Mouse (Mus musculus) midbrain, embryonic 10.5 days (tissue): ENCODE data around the gene A030005K14Rik. TPM values are rescaled to one million over a fixed set of nuclear protein-coding genes. Genes with fewer than 3 reads are reported as not detected.
A peak's percentile ranks its signal among the peaks of the same experiment; 100 is the strongest.

Experiments used
- DNase-seq: peaks from one replicate; pipeline ENCODE4 v3.0.0-alpha.2; 2017; ENCODE audit warnings: low spot score
- H3K27ac ChIP-seq: fragments of 300-500 bp; sonication (generic); replicated peaks from 2 replicates; pipeline ENCODE4 v1.5.1; 2016; ENCODE audit warnings: mild to moderate bottlenecking
- H3K27me3 ChIP-seq: fragments of 300-500 bp; sonication (generic); 2 replicates; pipeline ENCODE4 v1.6.1; 2016; ENCODE audit warnings: low read depth, mild to moderate bottlenecking; ENCODE audit not compliant: poor library complexity, severe bottlenecking
- H3K36me3 ChIP-seq: fragments of 300-500 bp; sonication (generic); 2 replicates; pipeline ENCODE4 v1.6.1; 2016; ENCODE audit warnings: mild to moderate bottlenecking, moderate library complexity
- H3K4me1 ChIP-seq: fragments of 300-500 bp; sonication (generic); 2 replicates; pipeline ENCODE4 v1.6.1; 2016
- H3K4me3 ChIP-seq: fragments of 300-500 bp; sonication (generic); 2 replicates; pipeline ENCODE4 v1.5.1; 2016; ENCODE audit warnings: mild to moderate bottlenecking, moderate library complexity
- H3K9me3 ChIP-seq: fragments of 300-500 bp; sonication (generic); replicated peaks from 2 replicates; pipeline ENCODE4 v1.6.1; 2016; ENCODE audit warnings: mild to moderate bottlenecking
- WGBS: fragments of 180-500 bp; shearing (Covaris S2); methylation state at CpG from one replicate; pipeline ENCODE4 v1.1.7; 2016; 5-methylcytosine and 5-hydroxymethylcytosine counted together
- polyA plus RNA-seq: library from polyadenylated mRNA; unstranded; fragments of >200 nt; fragmentation: Nextera tagmentation; extraction: Ambion mirVana; gene quantifications from 2 replicates; pipeline ENCODE4 v1.2.1, GENCODE M21; 2016

A030005K14Rik gene
- polyA plus RNA-seq, 1 experiment from 2014 or later = not detected

GRCm38 (mm10) chr1:83066577-83066976 is 7.4 kb upstream of the A030005K14Rik start:
- Histone ChIP-seq H3K4me1 (no peaks in the 10 kb centered on the region), H3K27me3 (no peaks in the 10 kb centered on the region), H3K27ac (no peak overlapping the region), H3K36me3 (no peaks in the 10 kb centered on the region), H3K4me3 (no peak overlapping the region), H3K9me3 (no peaks in the 10 kb centered on the region)
- WGBS = 97% methylated on average over 4 of the region's 4 CpGs
- DNase-seq = no peak

- no peaks in the 10 kb centered on the region for H3K4me1 ChIP-seq
- 31% methylated on average over 3 of the region's 3 CpGs for WGBS
- no peak overlapping the region for H3K4me3 ChIP-seq
- no peak overlapping the region for H3K27ac ChIP-seq
- no peaks in the 10 kb centered on the region for H3K36me3 ChIP-seq
- peak; percentile 14 for DNase-seq
- H3K27me3 ChIP-seq = no peaks in the 10 kb centered on the region
- H3K9me3 ChIP-seq = no peaks in the 10 kb centered on the region
Measured at GRCm38 (mm10) chr1:83064851-83065250, 5.7 kb upstream of the A030005K14Rik start.

GRCm38 (mm10) chr1:83060643-83061042 is 1.5 kb upstream of the A030005K14Rik start, which contains the start of gene Krtap28-13:
Gene Krtap28-13, plus strand, starts transcription at chr1:83060930.
- H3K4me1 ChIP-seq = no peaks in the 10 kb centered on the region
- H3K9me3 ChIP-seq = no peaks in the 10 kb centered on the region
- H3K36me3 ChIP-seq = no peaks in the 10 kb centered on the region
- 93% methylated on average over 4 of the region's 4 CpGs for WGBS
- no peak within 1 kb of the TSS for H3K27ac ChIP-seq
- DNase-seq = no peak
- no peak within 1 kb of the TSS for H3K4me3 ChIP-seq
- H3K27me3 ChIP-seq = no peaks in the 10 kb centered on the region

- Histone ChIP-seq H3K9me3 (no peaks in the 10 kb centered on the region), H3K36me3 (no peaks in the 10 kb centered on the region), H3K4me1 (no peaks in the 10 kb centered on the region), H3K4me3 (no peak overlapping the region), H3K27me3 (no peaks in the 10 kb centered on the region), H3K27ac (no peak overlapping the region)
- 68% methylated on average over 1 of the region's 1 CpGs for WGBS
- no peak for DNase-seq
Measured at GRCm38 (mm10) chr1:83058481-83058880, 697 bp downstream of the A030005K14Rik start.

- WGBS = 85% methylated on average over 5 of the region's 5 CpGs
- no peak for DNase-seq
- H3K27ac ChIP-seq = no peak within 1 kb of the TSS
- H3K9me3 ChIP-seq = no peaks in the 10 kb centered on the region
- no peaks in the 10 kb centered on the region for H3K36me3 ChIP-seq
- no peaks in the 10 kb centered on the region for H3K27me3 ChIP-seq
- no peaks in the 10 kb centered on the region for H3K4me1 ChIP-seq
- H3K4me3 ChIP-seq = no peak within 1 kb of the TSS
Measured at GRCm38 (mm10) chr1:83044882-83045427, 14.2 kb downstream of the A030005K14Rik start, which contains the start of gene Gm47969. Gene Gm47969, plus strand, starts transcription at chr1:83044932.

GRCm38 (mm10) chr1:83042380-83042779 is 16.8 kb downstream of the A030005K14Rik start, which contains the start of gene Krtap28-10:
Gene Krtap28-10, minus strand, starts transcription at chr1:83042480.
- Histone ChIP-seq H3K4me1 (peaks cover 10% of the 10 kb centered on the region), H3K9me3 (no peaks in the 10 kb centered on the region), H3K27ac (no peak within 1 kb of the TSS), H3K36me3 (no peaks in the 10 kb centered on the region), H3K4me3 (no peak within 1 kb of the TSS), H3K27me3 (no peaks in the 10 kb centered on the region)
- no peak for DNase-seq
- 94% methylated on average over 2 of the region's 2 CpGs for WGBS

- H3K36me3 ChIP-seq = no peaks in the 10 kb centered on the region
- DNase-seq = no peak
- WGBS = 78% methylated on average over 4 of the region's 4 CpGs
- no peak overlapping the region for H3K4me3 ChIP-seq
- no peaks in the 10 kb centered on the region for H3K9me3 ChIP-seq
- H3K4me1 ChIP-seq = peaks cover 10% of the 10 kb centered on the region
- H3K27me3 ChIP-seq = no peaks in the 10 kb centered on the region
- H3K27ac ChIP-seq = no peak overlapping the region
Measured at GRCm38 (mm10) chr1:83039080-83039479, 20.1 kb downstream of the A030005K14Rik start.

GRCm38 (mm10) chr1:83038109-83038672 is 21.0 kb downstream of the A030005K14Rik start, which contains the start of gene Slc19a3:
Gene Slc19a3, minus strand, starts transcription at chr1:83038448.
- no peaks in the 10 kb centered on the region for H3K9me3 ChIP-seq
- peaks cover 10% of the 10 kb centered on the region for H3K4me1 ChIP-seq
- peak; percentile 50 for DNase-seq
- no peaks in the 10 kb centered on the region for H3K36me3 ChIP-seq
- H3K27me3 ChIP-seq = no peaks in the 10 kb centered on the region
- peak within 1 kb of the TSS; percentile 58 for H3K4me3 ChIP-seq
- WGBS = 1% methylated on average over 25 of the region's 25 CpGs
- peak within 1 kb of the TSS; percentile 74 for H3K27ac ChIP-seq

GRCm38 (mm10) chr1:83036892-83037667 is 22.1 kb downstream of the A030005K14Rik start:
- Histone ChIP-seq H3K27me3 (no peaks in the 10 kb centered on the region), H3K4me3 (no peak overlapping the region), H3K9me3 (no peaks in the 10 kb centered on the region), H3K27ac (no peak overlapping the region), H3K36me3 (no peaks in the 10 kb centered on the region), H3K4me1 (peaks cover 10% of the 10 kb centered on the region)
- no peak for DNase-seq
- WGBS = 65% methylated on average over 11 of the region's 11 CpGs

- Histone ChIP-seq H3K4me3 (no peak overlapping the region), H3K27ac (no peak overlapping the region), H3K4me1 (peaks cover 10% of the 10 kb centered on the region), H3K36me3 (no peaks in the 10 kb centered on the region), H3K9me3 (no peaks in the 10 kb centered on the region), H3K27me3 (no peaks in the 10 kb centered on the region)
- DNase-seq = no peak
- 78% methylated on average over 5 of the region's 5 CpGs for WGBS
Measured at GRCm38 (mm10) chr1:83034509-83034908, 24.7 kb downstream of the A030005K14Rik start.

GRCm38 (mm10) chr1:83032508-83032907 is 26.7 kb downstream of the A030005K14Rik start:
- 91% methylated on average over 6 of the region's 6 CpGs for WGBS

GRCm38 (mm10) chr1:83031950-83032349 is 27.2 kb downstream of the A030005K14Rik start:
- WGBS = 72% methylated on average over 1 of the region's 1 CpGs
- H3K4me1 ChIP-seq = no peaks in the 10 kb centered on the region
- DNase-seq = no peak
- H3K9me3 ChIP-seq = no peaks in the 10 kb centered on the region
- no peaks in the 10 kb centered on the region for H3K36me3 ChIP-seq
- H3K27me3 ChIP-seq = no peaks in the 10 kb centered on the region
- H3K27ac ChIP-seq = no peak overlapping the region
- no peak overlapping the region for H3K4me3 ChIP-seq

More at GRCm38 (mm10) chr1:83032508-83032907, 26.7 kb downstream of the A030005K14Rik start:
- peaks cover under 1% of the 10 kb centered on the region; the same call in 1 of the 2 replicates for H3K4me1 ChIP-seq
- H3K9me3 ChIP-seq = no peaks in the 10 kb centered on the region
- H3K4me3 ChIP-seq = no peak overlapping the region
- H3K36me3 ChIP-seq = no peaks in the 10 kb centered on the region
- no peak overlapping the region for H3K27ac ChIP-seq
- no peak for DNase-seq
- H3K27me3 ChIP-seq = no peaks in the 10 kb centered on the region

- WGBS = 66% methylated on average over 1 of the region's 1 CpGs
- Histone ChIP-seq H3K36me3 (no peaks in the 10 kb centered on the region), H3K27me3 (no peaks in the 10 kb centered on the region), H3K4me3 (no peak overlapping the region), H3K27ac (no peak overlapping the region), H3K4me1 (no peaks in the 10 kb centered on the region), H3K9me3 (no peaks in the 10 kb centered on the region)
- DNase-seq = no peak
Measured at GRCm38 (mm10) chr1:83016556-83016955, 42.6 kb downstream of the A030005K14Rik start.
